Mouse (Mus musculus) cortical plate, adult 2 months (tissue): ENCODE measurements around the gene Ttc37. TPM values are rescaled to one million over a fixed set of nuclear protein-coding genes. Genes with fewer than 3 reads are reported as not detected.
A peak's percentile ranks its signal among the peaks of the same experiment; 100 is the strongest.

ENCODE experiments used
- H3K27ac ChIP-seq: fragments of 200-500 bp; 2 replicates; pipeline ENCODE4 v1.5.1; 2012; ENCODE audit warnings: low read length, control low read depth, inconsistent platforms; ENCODE audit not compliant: insufficient read depth
- H3K4me1 ChIP-seq: fragments of 200-500 bp; 2 replicates; pipeline ENCODE4 v1.6.1; 2011; ENCODE audit warnings: low read length; ENCODE audit not compliant: control insufficient read depth, insufficient read depth
- H3K4me3 ChIP-seq: fragments of 200-500 bp; 2 replicates; pipeline ENCODE4 v1.5.1; 2011; ENCODE audit warnings: mild to moderate bottlenecking, low read length, control low read depth; ENCODE audit not compliant: insufficient read depth
- CTCF ChIP-seq: fragments of 200-500 bp; IDR thresholded peaks from 2 replicates; pipeline ENCODE4 v1.5.1; 2011; ENCODE audit warnings: mild to moderate bottlenecking, control low read depth, low read length; ENCODE audit not compliant: insufficient read depth; ENCODE audit errors: extremely low read depth
- POLR2A ChIP-seq: fragments of 200-500 bp; IDR thresholded peaks from 2 replicates; pipeline ENCODE4 v1.6.1; 2011; ENCODE audit warnings: mild to moderate bottlenecking, low read length, control low read depth; ENCODE audit not compliant: insufficient read depth; ENCODE audit errors: extremely low read depth
- polyA plus RNA-seq: library from polyadenylated mRNA; depleted of rRNA; stranded (reverse); fragments of >200 nt; gene quantifications from 2 replicates; pipeline ENCODE4 v1.2.3, GENCODE M21; 2012; rRNA removed

The Ttc37 gene
- polyA plus RNA-seq: 12.9 and 13.9 TPM in 2 replicates

DNA sequence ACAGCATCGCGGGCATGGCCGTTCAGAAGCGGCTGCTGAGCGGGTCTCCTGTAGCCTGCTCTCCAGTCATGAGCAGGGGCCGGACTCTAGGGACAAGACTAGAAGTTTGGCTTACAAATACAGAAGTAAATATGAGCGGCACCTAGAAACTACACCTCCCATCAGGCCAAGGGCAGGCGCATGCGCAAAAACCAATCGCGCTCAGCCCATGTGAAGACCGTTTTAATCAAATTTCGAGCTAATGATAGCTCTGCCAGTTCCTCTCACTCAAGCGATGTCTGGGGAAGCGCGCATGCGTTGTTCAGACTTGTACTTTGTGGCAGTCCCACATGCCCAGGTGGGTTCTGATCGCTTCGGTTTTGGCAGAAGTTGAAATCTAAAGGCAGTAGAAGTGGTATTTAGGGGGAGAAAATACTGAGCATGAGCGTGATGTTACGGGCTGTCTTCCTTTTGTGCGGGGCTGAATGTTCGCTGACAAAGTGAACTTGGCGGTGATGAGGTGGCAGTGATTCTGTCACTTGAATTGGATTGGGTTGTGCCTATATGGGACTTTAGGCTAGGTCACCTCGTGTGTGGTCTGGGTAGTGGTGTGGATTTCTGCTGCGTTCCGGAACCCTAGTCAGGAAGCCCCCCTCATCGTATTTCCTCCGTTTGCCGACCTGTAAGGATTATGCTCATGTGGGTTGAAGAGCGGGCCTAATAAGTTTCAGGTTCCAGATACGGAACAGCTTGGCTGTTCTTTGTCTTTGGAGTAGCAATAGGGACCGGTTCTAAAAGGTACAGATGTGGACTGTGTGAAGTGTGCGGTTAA lies at the start of gene Ttc37, which contains the start of gene Arsk:
TSS of gene Ttc37 (plus strand) at position 242 of the 811 bp plus-strand sequence.
TSS of gene Arsk (minus strand) at position 168 of the 811 bp plus-strand sequence.
- peak within 1 kb of the TSS; percentile 53 for H3K4me3 ChIP-seq
- TF ChIP-seq CTCF: no peak
- peak; percentile 25; the same call in 1 of the 2 replicates for TF ChIP-seq POLR2A
- H3K4me1 ChIP-seq: no peaks in the 10 kb centered on the region
- 0 out of 2 replicates have a peak within 1 kb of the TSS, but pooled peaks have one; percentile 8 for H3K27ac ChIP-seq

DNA sequence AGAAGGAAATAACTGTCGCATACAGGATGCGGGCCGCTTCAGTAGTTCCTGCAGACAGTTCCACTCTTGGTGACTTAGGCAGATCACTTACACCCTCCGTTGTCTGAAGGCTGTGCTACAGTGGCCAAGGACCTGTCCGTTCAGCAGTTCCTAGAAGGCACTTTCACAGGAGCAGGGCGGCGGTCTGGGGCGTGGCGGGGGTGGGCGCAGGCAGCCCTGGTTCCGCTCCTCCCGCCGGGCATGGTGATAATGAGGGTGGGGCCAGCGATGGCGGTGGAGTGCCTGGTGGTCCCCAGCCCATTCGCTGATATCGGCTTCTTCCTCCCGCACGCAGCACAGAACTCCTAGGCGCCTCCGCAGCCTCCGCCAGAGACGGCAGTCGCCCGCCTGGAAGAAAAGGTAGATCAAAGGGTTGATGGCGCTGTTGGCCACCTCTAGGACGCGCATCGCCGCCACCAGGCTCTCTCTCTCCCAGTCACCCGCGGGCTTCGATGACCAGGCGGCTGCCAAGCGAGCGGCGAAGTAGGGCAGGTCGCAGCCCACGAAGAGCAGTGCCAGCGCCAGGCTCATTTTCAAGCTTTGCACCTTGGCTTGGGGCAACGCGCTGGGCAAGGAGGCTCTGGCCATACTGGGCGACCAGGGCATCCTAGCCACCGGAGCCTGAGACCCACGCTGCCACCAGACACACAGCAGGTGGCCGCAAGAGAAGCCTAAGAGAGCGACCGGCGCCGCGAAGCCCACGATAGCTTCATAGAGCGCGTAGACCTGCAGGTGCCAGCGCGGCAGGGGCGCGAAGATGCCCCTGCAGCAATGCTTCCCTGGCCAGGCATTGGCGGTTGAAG lies 42.9 kb upstream of the Ttc37 start:
- no peak for TF ChIP-seq POLR2A
- no peak for TF ChIP-seq CTCF
- peak overlapping the region; percentile 13; the same call in 1 of the 2 replicates for H3K27ac ChIP-seq
- H3K4me3 ChIP-seq: peak overlapping the region; percentile 38
- peaks cover 2% of the 10 kb centered on the region; the same call in 1 of the 2 replicates for H3K4me1 ChIP-seq

DNA sequence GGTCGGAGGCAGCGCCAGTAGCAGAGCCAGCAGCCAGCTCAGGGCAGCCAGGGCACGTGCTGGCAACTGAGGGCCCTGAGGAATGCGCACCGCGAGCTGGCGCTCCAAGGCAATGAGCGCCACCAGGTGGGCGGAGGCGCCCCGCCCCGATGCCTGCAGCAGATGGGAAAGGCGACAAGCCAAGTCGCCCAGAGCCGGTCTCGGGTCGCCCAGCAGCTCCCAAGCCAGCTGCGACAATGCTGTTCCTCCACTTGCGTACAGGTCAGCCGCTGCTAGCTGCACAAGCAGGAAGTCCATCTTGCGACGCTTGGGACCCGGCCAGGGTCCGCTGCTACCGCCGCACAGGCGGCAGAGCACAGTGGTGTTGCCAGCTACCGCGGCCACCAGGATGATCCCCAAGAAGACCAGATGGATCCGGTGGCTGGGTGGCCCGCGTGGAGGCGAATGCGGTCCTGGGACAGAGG lies 42.2 kb upstream of the Ttc37 start:
- Histone ChIP-seq H3K4me1 (peaks cover 2% of the 10 kb centered on the region; the same call in 1 of the 2 replicates), H3K27ac (peak overlapping the region; percentile 13), H3K4me3 (peak overlapping the region; percentile 38)
- TF ChIP-seq CTCF (0 out of 2 replicates have a peak, but pooled peaks have one; percentile 1), POLR2A (0 out of 2 replicates have a peak, but pooled peaks have one; percentile 29)

DNA sequence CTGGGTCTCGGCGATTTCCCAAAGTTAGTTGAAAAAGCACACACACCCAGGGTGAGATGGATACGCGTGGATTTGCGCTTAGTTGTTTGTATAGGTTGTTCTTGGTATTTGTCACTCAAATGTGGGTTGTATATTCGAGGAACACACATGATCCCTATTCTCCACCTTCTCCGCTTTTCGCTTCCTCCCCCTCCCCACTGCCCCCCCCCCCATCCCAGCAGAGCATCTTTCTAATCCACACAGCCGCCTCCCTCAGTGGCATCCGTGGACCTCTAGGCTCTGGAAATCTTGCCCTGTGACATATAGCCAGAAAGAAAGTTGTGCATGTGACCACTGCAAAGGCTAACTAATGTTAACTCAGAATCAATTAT lies 41.7 kb upstream of the Ttc37 start, which contains the start of gene Gpr150:
TSS of gene Gpr150 (minus strand) at position 101 of the 371 bp plus-strand sequence.
- Histone ChIP-seq H3K4me3 (peak within 1 kb of the TSS; percentile 38), H3K27ac (peak within 1 kb of the TSS; percentile 13), H3K4me1 (peaks cover 2% of the 10 kb centered on the region; the same call in 1 of the 2 replicates)
- TF ChIP-seq CTCF (no peak), POLR2A (no peak)

DNA sequence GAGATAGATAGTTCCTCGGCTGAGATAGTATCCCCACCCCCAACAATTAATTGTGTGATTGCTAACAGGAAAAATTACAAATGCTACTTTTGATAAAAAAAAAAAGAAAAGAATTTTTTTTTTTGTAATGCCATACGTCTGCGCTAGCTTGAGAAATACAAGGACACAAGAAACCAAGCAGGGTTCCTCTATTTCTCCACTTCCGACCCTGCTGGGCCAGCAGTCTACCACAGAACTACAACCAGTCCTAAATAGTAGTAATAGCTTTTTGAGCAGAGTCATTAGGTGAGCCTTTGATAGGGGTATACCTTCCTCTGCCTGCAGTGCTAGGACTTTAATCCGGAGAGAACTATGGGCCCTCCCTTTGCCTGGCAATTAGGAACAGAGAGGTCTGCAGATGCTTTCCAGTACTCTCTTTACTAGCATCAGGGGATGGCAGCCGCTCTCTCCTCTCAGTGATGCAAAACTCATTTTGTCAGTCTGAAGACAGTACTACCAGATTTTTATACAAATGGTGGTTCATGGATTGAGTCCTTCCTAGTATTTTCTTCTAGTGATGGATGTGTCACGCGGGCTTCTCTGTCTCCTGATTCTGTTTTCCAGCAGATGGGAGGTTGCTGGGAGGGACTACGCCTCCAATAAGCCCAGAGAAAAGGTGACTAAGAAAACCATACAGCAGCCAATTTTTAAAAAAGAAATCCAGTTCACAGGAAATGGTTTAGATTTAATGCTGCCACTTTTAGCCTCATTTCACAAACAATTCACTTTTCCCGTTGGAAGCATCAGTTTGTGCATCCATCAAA lies 41.1 kb upstream of the Ttc37 start:
- H3K4me3 ChIP-seq: peak overlapping the region; percentile 38; the same call in 1 of the 2 replicates
- TF ChIP-seq CTCF: no peak
- TF ChIP-seq POLR2A: no peak
- peaks cover 2% of the 10 kb centered on the region; the same call in 1 of the 2 replicates for H3K4me1 ChIP-seq
- H3K27ac ChIP-seq: no peak overlapping the region

DNA sequence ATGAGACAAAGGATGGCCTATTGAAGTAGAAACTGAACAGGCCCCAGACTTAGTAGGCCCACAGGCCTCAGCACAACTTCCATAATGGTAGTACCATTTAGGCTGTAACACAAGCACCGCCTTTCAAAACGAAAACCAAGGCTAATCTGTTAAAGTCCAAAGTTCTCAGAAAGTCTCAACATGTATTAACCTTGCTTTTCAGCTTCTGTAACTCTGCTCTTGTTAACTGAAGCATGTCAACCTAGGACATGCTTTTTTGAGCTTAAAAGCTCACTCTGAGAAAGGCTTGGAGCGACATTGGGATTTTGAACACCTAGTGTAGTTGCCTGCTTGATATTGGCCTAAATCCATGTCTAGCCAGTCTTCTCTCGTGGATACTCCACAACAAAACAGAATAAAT lies 38.9 kb upstream of the Ttc37 start:
- Histone ChIP-seq H3K27ac (no peak overlapping the region), H3K4me1 (peaks cover 2% of the 10 kb centered on the region; the same call in 1 of the 2 replicates), H3K4me3 (no peak overlapping the region)
- TF ChIP-seq POLR2A (no peak), CTCF (no peak)

DNA sequence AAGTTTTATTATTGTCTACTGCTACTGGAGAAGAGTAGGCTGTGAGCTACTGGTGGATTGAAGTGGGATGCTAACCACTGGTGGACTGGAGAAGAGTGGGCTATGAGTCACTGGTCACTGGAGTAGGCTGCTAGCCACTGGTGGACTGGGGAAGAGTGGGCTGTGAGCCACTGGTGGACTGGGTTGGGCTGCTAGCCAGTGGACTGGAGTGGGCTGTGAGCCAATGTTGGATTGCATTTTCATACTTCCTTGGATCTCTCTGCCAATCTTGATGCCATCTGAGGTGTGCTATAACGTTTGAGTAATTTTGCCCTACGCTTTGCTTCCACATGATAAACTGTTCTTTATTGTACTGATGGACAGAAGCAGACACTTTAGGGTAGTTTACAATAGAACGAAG lies 36.4 kb upstream of the Ttc37 start:
- no peak overlapping the region for H3K4me3 ChIP-seq

DNA sequence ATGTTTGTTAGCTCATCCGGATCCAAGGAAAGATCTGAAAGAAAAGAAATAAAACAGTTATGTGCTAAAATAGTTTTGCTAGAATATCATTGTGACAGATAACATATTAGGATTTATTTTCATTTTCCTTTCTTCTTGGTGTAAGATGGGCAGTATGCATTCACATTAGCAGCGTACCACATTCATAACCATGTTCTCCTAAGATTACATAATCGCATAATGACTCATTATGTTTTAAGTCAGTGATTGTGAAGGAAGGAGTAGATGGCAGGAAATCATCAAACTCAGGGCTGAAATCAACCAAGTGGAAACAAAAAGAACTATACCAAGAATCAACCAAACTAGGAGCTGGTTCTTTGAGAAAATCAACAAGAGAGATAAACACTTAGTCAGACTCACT lies 36.0 kb upstream of the Ttc37 start:
- TF ChIP-seq POLR2A (no peak), CTCF (no peak)
- no peaks in the 10 kb centered on the region for H3K4me1 ChIP-seq
- H3K4me3 ChIP-seq: no peak overlapping the region
- H3K27ac ChIP-seq: no peak overlapping the region

More for the DNA sequence above, 36.4 kb upstream of the Ttc37 start:
- Histone ChIP-seq H3K27ac (no peak overlapping the region), H3K4me1 (peaks cover 2% of the 10 kb centered on the region; the same call in 1 of the 2 replicates)
- no peak for TF ChIP-seq CTCF
- TF ChIP-seq POLR2A: no peak
